Mouse (Mus musculus) gastrocnemius, postnatal 25 days (tissue): ENCODE measurements around the gene Adam15. TPM values are rescaled to one million over a fixed set of nuclear protein-coding genes. Genes with fewer than 3 reads are reported as not detected.

Experiments used
- DNase-seq: peaks from one replicate; pipeline ENCODE4 v3.0.0; 2022
- total RNA-seq, 2 experiments: library from RNA; stranded (reverse); gene quantifications; 1 replicate in 1 of 2; 2 replicates in 1 of 2; pipeline ENCODE4 v1.2.3; 2021

Gene Adam15
- total RNA-seq, 2 experiments from 2014 or later: 21.9 to 24.6 TPM

GRCm38 (mm10) chr3:89384331-89385076, 34.7 kb upstream of the Adam15 start:
- no peak for DNase-seq

GRCm38 (mm10) chr3:89383651-89384255, 34.0 kb upstream of the Adam15 start:
- DNase-seq: no peak

GRCm38 (mm10) chr3:89382950-89383349, 33.2 kb upstream of the Adam15 start:
- no peak for DNase-seq

GRCm38 (mm10) chr3:89382033-89382882, 32.5 kb upstream of the Adam15 start:
- no peak for DNase-seq

- no peak for DNase-seq
Observed at GRCm38 (mm10) chr3:89381233-89381632, 31.4 kb upstream of the Adam15 start.

GRCm38 (mm10) chr3:89380711-89381110, 30.9 kb upstream of the Adam15 start:
- DNase-seq: no peak

- no peak for DNase-seq
Observed at GRCm38 (mm10) chr3:89380291-89380690, 30.5 kb upstream of the Adam15 start.

- DNase-seq: no peak
Observed at GRCm38 (mm10) chr3:89379388-89380131, 29.8 kb upstream of the Adam15 start.

GRCm38 (mm10) chr3:89378394-89379067, 28.7 kb upstream of the Adam15 start:
- DNase-seq: peak; percentile 87

GRCm38 (mm10) chr3:89377831-89378230, 28.0 kb upstream of the Adam15 start:
- no peak for DNase-seq

- no peak for DNase-seq
Observed at GRCm38 (mm10) chr3:89373581-89374231, 23.9 kb upstream of the Adam15 start.

GRCm38 (mm10) chr3:89367338-89367737, 17.5 kb upstream of the Adam15 start:
- no peak for DNase-seq

- DNase-seq: no peak
Observed at GRCm38 (mm10) chr3:89365486-89366414, 16.0 kb upstream of the Adam15 start.

- no peak for DNase-seq
Observed at GRCm38 (mm10) chr3:89365153-89365485, 15.3 kb upstream of the Adam15 start, which contains the start of gene Dcst1. Gene Dcst1 (minus strand): TSS chr3:89365253.

- no peak for DNase-seq
Observed at GRCm38 (mm10) chr3:89364631-89365030, 14.8 kb upstream of the Adam15 start.

- DNase-seq: no peak
Observed at GRCm38 (mm10) chr3:89361675-89362074, 11.9 kb upstream of the Adam15 start, which contains the start of gene Dcst2. Gene Dcst2 (plus strand): TSS chr3:89361975.

- DNase-seq: no peak
Observed at GRCm38 (mm10) chr3:89360237-89360636, 10.4 kb upstream of the Adam15 start.

GRCm38 (mm10) chr3:89359630-89360029, 9.8 kb upstream of the Adam15 start:
- DNase-seq: no peak

- DNase-seq: no peak
Observed at GRCm38 (mm10) chr3:89356029-89356428, 6.2 kb upstream of the Adam15 start.

GRCm38 (mm10) chr3:89355512-89355902, 5.7 kb upstream of the Adam15 start:
- no peak for DNase-seq
